Mouse (Mus musculus) neural tube, embryonic 14.5 days (tissue): ENCODE measurements around the gene Emx1. TPM values are rescaled to one million over a fixed set of nuclear protein-coding genes. Genes with fewer than 3 reads are reported as not detected.

Experiments
- ATAC-seq: fragments of 200-750 bp; cut with Nextera tagmentation; 2 replicates; pipeline ENCODE4 v1.8.0; 2017; ENCODE audit warnings: low read depth, mild to moderate bottlenecking, moderate TSS enrichment, moderate library complexity
- H3K27ac ChIP-seq: fragments of 300-500 bp; sonication (generic); 2 replicates; pipeline ENCODE4 v1.5.1; 2014; ENCODE audit warnings: low read depth, mild to moderate bottlenecking, control low read depth, low read length, moderate library complexity, mixed read lengths
- H3K27me3 ChIP-seq: fragments of 300-500 bp; sonication (generic); 2 replicates; pipeline ENCODE4 v1.6.1; 2014; ENCODE audit warnings: low read length; ENCODE audit not compliant: control insufficient read depth, insufficient read depth
- H3K36me3 ChIP-seq: fragments of 300-500 bp; sonication (generic); 2 replicates; pipeline ENCODE4 v1.6.1; 2014; ENCODE audit warnings: low read length, mixed read lengths; ENCODE audit not compliant: control insufficient read depth, insufficient read depth
- H3K4me1 ChIP-seq: fragments of 300-500 bp; sonication (generic); 2 replicates; pipeline ENCODE4 v1.6.1; 2014; ENCODE audit warnings: low read length; ENCODE audit not compliant: control insufficient read depth, insufficient read depth
- H3K4me2 ChIP-seq: fragments of 300-500 bp; sonication (generic); 2 replicates; pipeline ENCODE4 v1.6.1; 2014; ENCODE audit warnings: mild to moderate bottlenecking, low read depth, low read length, control low read depth
- H3K4me3 ChIP-seq: fragments of 300-500 bp; sonication (generic); 2 replicates; pipeline ENCODE4 v1.5.1; 2014; ENCODE audit warnings: low read depth, low read length, control low read depth, mixed read lengths
- H3K9ac ChIP-seq: fragments of 300-500 bp; sonication (generic); replicated peaks from 2 replicates; pipeline ENCODE4 v1.6.1; 2014; ENCODE audit warnings: low read depth, mild to moderate bottlenecking, control low read depth, low read length, mixed read lengths
- H3K9me3 ChIP-seq: fragments of 300-500 bp; sonication (generic); 2 replicates; pipeline ENCODE4 v1.6.1; 2016; ENCODE audit warnings: low read length; ENCODE audit not compliant: control insufficient read depth
- WGBS: fragments of 180-500 bp; shearing (Covaris S2); extraction: QIAGEN DNeasy Blood & Tissue Kit; methylation state at CpG from one replicate; pipeline ENCODE4 v1.1.7; 2014; 5-methylcytosine and 5-hydroxymethylcytosine counted together
- polyA plus RNA-seq: library from polyadenylated mRNA; unstranded; fragments of >200 nt; fragmentation: Nextera tagmentation; extraction: Ambion mirVana; gene quantifications from 2 replicates; pipeline ENCODE4 v1.2.1, GENCODE M21; 2014

Emx1 gene
- polyA plus RNA-seq, 1 experiment from 2014 or later: not detected

DNA sequence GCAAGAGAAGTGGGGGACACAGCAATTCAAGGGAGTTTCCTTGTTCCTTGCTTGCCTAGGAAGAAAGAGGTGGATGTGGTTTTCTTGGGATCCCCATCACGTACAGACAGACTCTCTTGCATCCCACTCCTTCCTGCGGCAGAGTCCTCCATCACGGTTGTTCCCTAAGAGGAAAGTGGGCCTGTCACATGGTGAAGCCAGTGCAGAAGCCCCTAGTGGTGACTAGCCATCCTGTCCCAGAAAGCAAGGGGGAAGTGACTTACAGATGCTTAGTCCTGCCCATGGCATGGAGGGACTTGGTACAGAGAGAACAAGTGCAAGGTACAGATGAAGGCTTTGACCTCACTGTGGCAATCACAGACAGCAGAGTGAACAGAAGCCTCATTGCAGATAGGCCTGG lies 66.0 kb downstream of the Emx1 start:
- no peak overlapping the region for H3K4me2 ChIP-seq
- H3K36me3 ChIP-seq: no peaks in the 10 kb centered on the region
- H3K27ac ChIP-seq: no peak overlapping the region
- 73% methylated on average over 3 of the region's 3 CpGs for WGBS
- no peak overlapping the region for H3K4me3 ChIP-seq
- H3K9ac ChIP-seq: no peak overlapping the region
- H3K27me3 ChIP-seq: no peaks in the 10 kb centered on the region
- no peak for ATAC-seq
- H3K4me1 ChIP-seq: no peaks in the 10 kb centered on the region
- H3K9me3 ChIP-seq: no peaks in the 10 kb centered on the region

Other genes starting within 250 kb of the Emx1 start
- gene Exoc6b, start 117.9 kb upstream of the Emx1 start, polyA plus RNA-seq: 60.6 and 63.9 TPM in 2 replicates
- gene Spr, start 49.7 kb upstream of the Emx1 start, polyA plus RNA-seq: 33.7 and 38.6 TPM in 2 replicates
- 21.3 and 29.7 TPM in 2 replicates for gene Sfxn5, start 146.0 kb downstream of the Emx1 start, polyA plus RNA-seq
- gene Rab11fip5, start 187.2 kb downstream of the Emx1 start, polyA plus RNA-seq: 15.6 and 20.5 TPM in 2 replicates
- gene Noto, start 236.4 kb downstream of the Emx1 start, polyA plus RNA-seq: not detected in 2 replicates
- 58.8 and 67.0 TPM in 2 replicates for gene Smyd5, start 244.6 kb downstream of the Emx1 start, polyA plus RNA-seq